Mouse (Mus musculus): Measurements from ENCODE around the gene Col3a1. TPM values are rescaled to one million over a fixed set of nuclear protein-coding genes. Genes with fewer than 3 reads are reported as not detected.

Gene Col3a1
- total and polyA plus RNA-seq, 2 experiments, result 6.1 to 28.3 TPM

DNA sequence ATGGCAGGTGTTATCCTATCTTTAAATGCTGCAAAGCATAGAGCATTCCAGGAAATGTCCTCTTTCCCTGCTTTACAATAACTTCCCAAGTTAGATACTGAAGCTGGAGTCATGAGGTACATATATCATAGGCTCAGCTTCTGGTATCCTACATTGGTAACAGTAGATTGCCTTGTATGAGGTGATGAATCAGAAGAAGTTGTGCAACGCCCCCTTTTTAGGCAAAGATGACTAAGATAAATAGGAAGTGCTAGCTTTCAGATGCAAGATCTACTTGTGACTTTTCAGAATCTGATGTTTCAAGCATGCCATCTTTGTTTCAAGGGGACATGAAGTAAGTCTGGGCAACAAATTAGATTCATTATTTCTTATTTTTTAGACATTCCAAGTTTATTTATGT, 6.9 kb downstream of the Col3a1 start:
- H3K79me2 ChIP-seq (ENCODE audit: control insufficient read depth, insufficient read depth, low read length), result no peaks in the 10 kb centered on the region
- H3K27ac ChIP-seq (replicated peaks; ENCODE audit: insufficient read depth, low read depth, low read length), result no peak overlapping the region
- no peak overlapping the region for H3K9ac ChIP-seq (ENCODE audit: low read depth, low read length)
- no peak overlapping the region for H3K4me3 ChIP-seq (ENCODE audit: insufficient read depth, low read depth, low read length)
- TF ChIP-seq CTCF (IDR thresholded peaks at IDR 0.05; ENCODE audit: low read depth, low read length), result no peak
- no peak for TF ChIP-seq POLR2A (IDR thresholded peaks at IDR 0.05; ENCODE audit: extremely low read depth, insufficient read depth, low read length)
- 64% methylated on average over 1 of the region's 1 CpGs for WGBS
- no peaks in the 10 kb centered on the region for H3K4me1 ChIP-seq (ENCODE audit: control insufficient read depth, insufficient read depth, low read length)
- H3K27me3 ChIP-seq (ENCODE audit: control insufficient read depth, insufficient read depth, low read length), result no peaks in the 10 kb centered on the region
- no peak for DNase-seq (ENCODE audit: extremely low read depth, low read depth, low spot score)
- H3K36me3 ChIP-seq (ENCODE audit: control insufficient read depth, insufficient read depth, low read length), result no peaks in the 10 kb centered on the region

DNA sequence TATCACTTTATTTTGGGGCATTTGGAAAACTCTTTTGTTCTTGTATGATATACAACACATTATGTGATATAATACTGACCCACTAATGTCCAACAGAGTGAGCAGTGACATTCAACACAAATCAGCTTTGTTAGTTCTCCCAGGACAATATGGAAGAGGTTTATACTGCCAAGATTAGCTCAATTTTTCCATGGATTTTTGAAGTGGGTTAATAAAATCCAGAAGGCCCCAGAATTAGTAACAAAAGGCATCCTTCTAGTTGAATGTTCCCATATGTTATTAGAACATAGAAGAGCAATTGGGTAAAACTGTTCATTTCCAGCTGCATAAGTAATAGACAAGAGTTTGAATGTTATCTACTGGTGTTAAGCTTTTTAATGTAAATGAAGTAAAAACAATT, 9.5 kb downstream of the Col3a1 start:
- Histone ChIP-seq H3K9ac (ENCODE audit: low read depth, low read length) (no peak overlapping the region), H3K27ac (replicated peaks; ENCODE audit: insufficient read depth, low read depth, low read length) (no peak overlapping the region), H3K27me3 (ENCODE audit: control insufficient read depth, insufficient read depth, low read length) (no peaks in the 10 kb centered on the region), H3K4me3 (ENCODE audit: insufficient read depth, low read depth, low read length) (no peak overlapping the region), H3K36me3 (ENCODE audit: control insufficient read depth, insufficient read depth, low read length) (no peaks in the 10 kb centered on the region), H3K4me1 (ENCODE audit: control insufficient read depth, insufficient read depth, low read length) (no peaks in the 10 kb centered on the region), H3K79me2 (ENCODE audit: control insufficient read depth, insufficient read depth, low read length) (no peaks in the 10 kb centered on the region)
- no peak for DNase-seq (ENCODE audit: extremely low read depth, low read depth, low spot score)
- TF ChIP-seq POLR2A (IDR thresholded peaks at IDR 0.05; ENCODE audit: extremely low read depth, insufficient read depth, low read length) (no peak), CTCF (IDR thresholded peaks at IDR 0.05; ENCODE audit: low read depth, low read length) (no peak)

DNA sequence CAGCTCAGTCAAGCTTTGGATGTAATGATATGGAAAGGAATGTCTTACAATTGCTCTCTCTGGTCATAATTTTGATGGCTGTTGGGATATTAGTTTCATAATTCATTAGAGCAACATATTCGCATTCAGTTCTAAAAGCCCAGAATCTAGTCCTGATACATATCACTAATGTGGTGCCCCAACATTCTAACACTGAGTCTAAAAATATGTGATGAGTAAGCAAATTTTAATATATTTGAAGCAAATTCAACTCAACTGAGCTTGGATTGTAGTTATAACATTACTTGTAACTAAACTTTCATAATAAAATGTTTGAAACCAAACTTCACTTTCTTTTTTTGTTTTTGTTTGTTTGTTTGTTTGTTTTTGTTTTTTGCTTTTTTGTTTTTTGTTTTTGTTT, 17.8 kb downstream of the Col3a1 start:
- H3K36me3 ChIP-seq (ENCODE audit: control insufficient read depth, insufficient read depth, low read length), result no peaks in the 10 kb centered on the region
- no peak overlapping the region for H3K4me3 ChIP-seq (ENCODE audit: insufficient read depth, low read depth, low read length)
- WGBS, result 86% methylated on average over 1 of the region's 1 CpGs
- no peaks in the 10 kb centered on the region for H3K27me3 ChIP-seq (ENCODE audit: control insufficient read depth, insufficient read depth, low read length)
- no peak for TF ChIP-seq POLR2A (IDR thresholded peaks at IDR 0.05; ENCODE audit: extremely low read depth, insufficient read depth, low read length)
- TF ChIP-seq CTCF (IDR thresholded peaks at IDR 0.05; ENCODE audit: low read depth, low read length), result no peak
- H3K27ac ChIP-seq (replicated peaks; ENCODE audit: insufficient read depth, low read depth, low read length), result no peak overlapping the region
- H3K79me2 ChIP-seq (ENCODE audit: control insufficient read depth, insufficient read depth, low read length), result no peaks in the 10 kb centered on the region
- no peak for DNase-seq (ENCODE audit: extremely low read depth, low read depth, low spot score)
- H3K9ac ChIP-seq (ENCODE audit: low read depth, low read length), result no peak overlapping the region
- no peaks in the 10 kb centered on the region for H3K4me1 ChIP-seq (ENCODE audit: control insufficient read depth, insufficient read depth, low read length)

DNA sequence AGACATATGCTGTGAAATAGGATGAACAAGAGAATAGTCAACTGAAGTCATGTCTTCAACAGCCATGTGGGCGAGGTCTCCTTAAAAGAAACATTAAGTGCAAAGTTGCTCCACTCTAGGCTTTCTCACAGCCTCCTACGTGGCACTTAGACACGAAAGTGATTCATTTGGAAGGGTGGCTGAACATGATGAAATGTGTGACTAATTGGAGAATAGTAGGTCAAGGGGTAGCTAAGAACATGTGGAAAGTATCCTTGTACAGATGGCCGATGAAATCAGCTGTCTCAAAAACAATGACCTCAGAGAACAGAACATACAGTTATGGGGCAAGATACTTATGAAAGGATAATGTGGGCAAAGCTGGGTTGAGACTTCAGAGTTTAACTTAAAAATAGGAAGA, 44.6 kb downstream of the Col3a1 start:
- Histone ChIP-seq H3K9ac (ENCODE audit: low read depth, low read length) (no peak overlapping the region), H3K4me1 (ENCODE audit: control insufficient read depth, insufficient read depth, low read length) (no peaks in the 10 kb centered on the region), H3K79me2 (ENCODE audit: control insufficient read depth, insufficient read depth, low read length) (no peaks in the 10 kb centered on the region), H3K27ac (replicated peaks; ENCODE audit: insufficient read depth, low read depth, low read length) (no peak overlapping the region), H3K36me3 (ENCODE audit: control insufficient read depth, insufficient read depth, low read length) (no peaks in the 10 kb centered on the region), H3K27me3 (ENCODE audit: control insufficient read depth, insufficient read depth, low read length) (no peaks in the 10 kb centered on the region), H3K4me3 (ENCODE audit: insufficient read depth, low read depth, low read length) (no peak overlapping the region)
- 75% methylated on average over 4 of the region's 4 CpGs for WGBS
- no peak for DNase-seq (ENCODE audit: extremely low read depth, low read depth, low spot score)
- TF ChIP-seq POLR2A (IDR thresholded peaks at IDR 0.05; ENCODE audit: extremely low read depth, insufficient read depth, low read length), result no peak
- no peak for TF ChIP-seq CTCF (IDR thresholded peaks at IDR 0.05; ENCODE audit: low read depth, low read length)

DNA sequence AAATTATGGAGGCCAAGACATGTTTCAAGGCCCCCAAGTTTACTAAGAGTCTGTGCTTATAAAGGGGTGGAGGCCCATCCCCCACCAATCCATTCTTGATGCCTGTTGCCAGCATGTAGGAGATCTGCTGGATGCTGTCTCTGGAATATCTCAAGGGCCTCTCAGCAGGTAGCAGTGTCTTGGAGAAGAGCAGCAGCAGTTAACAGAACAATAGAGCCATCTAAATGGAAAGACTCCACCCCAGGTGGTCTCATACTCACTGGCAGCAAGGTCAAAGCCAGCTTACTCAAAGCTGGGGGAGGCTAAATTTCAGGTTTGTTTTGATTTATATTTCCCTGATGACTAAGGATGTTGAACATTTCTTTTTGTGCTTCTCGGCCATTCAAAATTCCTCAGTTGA, 46.7 kb downstream of the Col3a1 start:
- Histone ChIP-seq H3K4me1 (ENCODE audit: control insufficient read depth, insufficient read depth, low read length) (no peaks in the 10 kb centered on the region), H3K79me2 (ENCODE audit: control insufficient read depth, insufficient read depth, low read length) (no peaks in the 10 kb centered on the region), H3K9ac (ENCODE audit: low read depth, low read length) (no peak overlapping the region), H3K4me3 (ENCODE audit: insufficient read depth, low read depth, low read length) (no peak overlapping the region), H3K36me3 (ENCODE audit: control insufficient read depth, insufficient read depth, low read length) (no peaks in the 10 kb centered on the region), H3K27me3 (ENCODE audit: control insufficient read depth, insufficient read depth, low read length) (no peaks in the 10 kb centered on the region), H3K27ac (replicated peaks; ENCODE audit: insufficient read depth, low read depth, low read length) (no peak overlapping the region)
- no peak for DNase-seq (ENCODE audit: extremely low read depth, low read depth, low spot score)
- WGBS, result 76% methylated on average over 1 of the region's 1 CpGs
- TF ChIP-seq POLR2A (IDR thresholded peaks at IDR 0.05; ENCODE audit: extremely low read depth, insufficient read depth, low read length) (no peak), CTCF (IDR thresholded peaks at IDR 0.05; ENCODE audit: low read depth, low read length) (no peak)

DNA sequence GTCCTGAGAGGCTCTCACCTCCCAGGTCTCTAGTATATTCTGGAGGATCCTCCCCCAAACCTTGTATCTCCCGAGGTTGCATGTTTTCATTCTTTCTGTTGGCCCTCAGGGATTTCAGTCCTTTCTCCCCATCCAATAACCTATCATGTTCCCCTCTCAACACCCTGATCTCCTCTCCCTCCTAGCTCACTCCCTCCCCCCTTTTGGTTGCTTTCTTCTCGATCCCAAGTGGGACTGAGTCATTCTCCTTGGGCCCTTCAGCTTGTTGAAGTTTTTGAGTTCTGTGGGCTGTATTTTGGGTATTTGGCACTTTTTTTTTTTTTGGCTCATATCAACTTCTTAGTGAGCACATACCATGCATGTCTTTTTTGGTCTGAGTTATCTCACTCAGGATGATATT, 47.8 kb downstream of the Col3a1 start:
- WGBS, result 67% methylated on average over 2 of the region's 2 CpGs
- no peaks in the 10 kb centered on the region for H3K36me3 ChIP-seq (ENCODE audit: control insufficient read depth, insufficient read depth, low read length)
- no peak overlapping the region for H3K9ac ChIP-seq (ENCODE audit: low read depth, low read length)
- no peaks in the 10 kb centered on the region for H3K79me2 ChIP-seq (ENCODE audit: control insufficient read depth, insufficient read depth, low read length)
- no peaks in the 10 kb centered on the region for H3K4me1 ChIP-seq (ENCODE audit: control insufficient read depth, insufficient read depth, low read length)
- H3K27me3 ChIP-seq (ENCODE audit: control insufficient read depth, insufficient read depth, low read length), result no peaks in the 10 kb centered on the region
- DNase-seq (ENCODE audit: extremely low read depth, low read depth, low spot score), result no peak
- no peak overlapping the region for H3K27ac ChIP-seq (replicated peaks; ENCODE audit: insufficient read depth, low read depth, low read length)
- TF ChIP-seq CTCF (IDR thresholded peaks at IDR 0.05; ENCODE audit: low read depth, low read length) (no peak), POLR2A (IDR thresholded peaks at IDR 0.05; ENCODE audit: extremely low read depth, insufficient read depth, low read length) (no peak)
- no peak overlapping the region for H3K4me3 ChIP-seq (ENCODE audit: insufficient read depth, low read depth, low read length)

All from liver, adult 2 months (tissue).